Mouse (Mus musculus) ES-Bruce4 (cell line): ENCODE results near the gene Pigk. TPM values are rescaled to one million over a fixed set of nuclear protein-coding genes. Genes with fewer than 3 reads are reported as not detected.

Experiments used
- H3K27ac ChIP-seq: 2 replicates; pipeline ENCODE4 v1.5.1; 2012; ENCODE audit warnings: low read length, inconsistent platforms; ENCODE audit not compliant: insufficient read depth
- H3K27me3 ChIP-seq: 2 replicates; pipeline ENCODE4 v1.6.1; 2012; ENCODE audit warnings: mild to moderate bottlenecking, low read length, inconsistent platforms; ENCODE audit not compliant: control insufficient read depth, poor library complexity, insufficient read depth, severe bottlenecking
- H3K36me3 ChIP-seq: 2 replicates; pipeline ENCODE4 v1.6.1; 2012; ENCODE audit warnings: inconsistent platforms, mild to moderate bottlenecking, low read length, moderate library complexity; ENCODE audit not compliant: control insufficient read depth, poor library complexity, insufficient read depth, severe bottlenecking
- H3K4me1 ChIP-seq: one replicate; pipeline ENCODE4 v1.8.1; 2011; ENCODE audit warnings: low read length; ENCODE audit not compliant: control insufficient read depth, insufficient read depth
- H3K4me3 ChIP-seq: 2 replicates; pipeline ENCODE4 v1.5.1; 2011; ENCODE audit warnings: low read depth, mild to moderate bottlenecking, low read length
- H3K9ac ChIP-seq: 2 replicates; pipeline ENCODE4 v1.6.1; 2012; ENCODE audit warnings: low read depth, mild to moderate bottlenecking, inconsistent platforms; ENCODE audit not compliant: poor library complexity, severe bottlenecking
- H3K9me3 ChIP-seq: replicated peaks from 2 replicates; pipeline ENCODE4 v1.6.1; 2012; ENCODE audit warnings: mild to moderate bottlenecking, low read length, inconsistent platforms; ENCODE audit not compliant: control insufficient read depth, poor library complexity, insufficient read depth, severe bottlenecking
- CTCF ChIP-seq: IDR thresholded peaks from one replicate; pipeline ENCODE4 v1.8.1; 2011; ENCODE audit warnings: low read depth, low read length
- EP300 ChIP-seq: IDR thresholded peaks from 2 replicates; pipeline ENCODE4 v1.6.1; 2011; ENCODE audit warnings: low read depth, low read length; ENCODE audit not compliant: insufficient read depth
- POLR2A ChIP-seq: IDR thresholded peaks from one replicate; pipeline ENCODE4 v1.8.1; 2011; ENCODE audit warnings: low read length; ENCODE audit not compliant: insufficient read depth
- polyA plus RNA-seq: library from polyadenylated mRNA; stranded (reverse); fragments of >200 nt; gene quantifications from 2 replicates; pipeline ENCODE4 v1.2.4, GENCODE M21; 2011; ENCODE audit warnings: low read depth; ENCODE audit not compliant: missing spikeins, insufficient read depth, insufficient read length

The Pigk gene
- polyA plus RNA-seq, 1 experiment, result 23.8 TPM

DNA sequence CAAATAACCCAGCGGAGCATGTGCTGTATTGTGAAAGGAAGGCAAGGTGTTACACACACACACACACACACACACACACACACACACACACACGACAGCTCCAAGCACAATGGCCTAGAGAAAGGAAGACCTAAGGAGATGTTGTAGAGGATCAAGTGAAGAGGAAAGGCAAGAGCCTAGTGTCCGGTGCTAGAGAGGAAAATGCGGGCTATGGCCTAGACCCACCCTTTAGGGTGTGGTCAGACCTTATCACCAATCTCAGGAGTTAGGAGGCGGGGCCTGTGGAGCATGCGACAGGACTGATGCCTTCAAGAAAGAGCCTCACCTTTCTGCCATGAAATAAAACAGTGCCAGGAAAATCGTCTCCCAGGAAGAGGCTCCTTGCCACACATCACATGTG is 234.7 kb downstream of the Pigk start:
- Histone ChIP-seq H3K4me3 (no peak overlapping the region), H3K4me1 (no peaks in the 10 kb centered on the region), H3K9me3 (no peaks in the 10 kb centered on the region), H3K27me3 (no peaks in the 10 kb centered on the region), H3K36me3 (no peaks in the 10 kb centered on the region), H3K27ac (no peak overlapping the region), H3K9ac (no peak overlapping the region)
- TF ChIP-seq EP300 (no peak), CTCF (no peak), POLR2A (no peak)

- TF ChIP-seq CTCF, result no peak
- no peak for TF ChIP-seq EP300
- TF ChIP-seq POLR2A, result no peak
- Histone ChIP-seq H3K4me1 (no peaks in the 10 kb centered on the region), H3K27me3 (no peaks in the 10 kb centered on the region)
Observed at GRCm38 (mm10) chr3:152949233-152949777, 235.4 kb downstream of the Pigk start.

DNA sequence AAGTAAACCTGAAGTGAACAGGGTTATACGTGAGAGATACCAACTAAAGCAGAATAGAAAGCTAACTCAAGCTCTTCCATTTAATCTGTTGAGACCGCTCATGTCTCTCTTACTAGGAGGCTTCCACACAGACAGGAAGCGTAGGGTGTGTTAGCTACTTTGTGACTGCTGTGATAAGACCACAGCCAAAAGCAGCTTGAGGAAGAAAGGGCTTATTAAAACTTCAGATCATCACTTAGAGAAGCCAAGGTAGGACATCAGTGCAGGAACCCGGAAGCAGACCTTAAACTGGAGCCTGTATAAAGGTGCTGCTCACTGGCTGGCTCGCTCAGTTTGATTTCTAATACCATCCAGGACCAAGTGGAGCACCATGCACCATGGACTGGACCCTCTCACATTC is 236.4 kb downstream of the Pigk start:
- TF ChIP-seq CTCF, result no peak
- no peak for TF ChIP-seq POLR2A
- no peak for TF ChIP-seq EP300
- Histone ChIP-seq H3K4me1 (no peaks in the 10 kb centered on the region), H3K9me3 (no peaks in the 10 kb centered on the region), H3K36me3 (no peaks in the 10 kb centered on the region), H3K4me3 (no peak overlapping the region), H3K27ac (no peak overlapping the region), H3K9ac (no peak overlapping the region), H3K27me3 (no peaks in the 10 kb centered on the region)

More at GRCm38 (mm10) chr3:152949233-152949777, 235.4 kb downstream of the Pigk start:
- Histone ChIP-seq H3K36me3 (no peaks in the 10 kb centered on the region), H3K27ac (no peak overlapping the region), H3K9ac (no peak overlapping the region), H3K4me3 (no peak overlapping the region), H3K9me3 (no peaks in the 10 kb centered on the region)

- no peaks in the 10 kb centered on the region for H3K27me3 ChIP-seq
- H3K27ac ChIP-seq, result no peak overlapping the region
- no peak overlapping the region for H3K9ac ChIP-seq
- no peaks in the 10 kb centered on the region for H3K36me3 ChIP-seq
- no peaks in the 10 kb centered on the region for H3K4me1 ChIP-seq
- H3K4me3 ChIP-seq, result no peak overlapping the region
- no peak for TF ChIP-seq EP300
- peak; percentile 15 for TF ChIP-seq CTCF
- no peaks in the 10 kb centered on the region for H3K9me3 ChIP-seq
Observed at GRCm38 (mm10) chr3:152950914-152951313, 237.0 kb downstream of the Pigk start.

DNA sequence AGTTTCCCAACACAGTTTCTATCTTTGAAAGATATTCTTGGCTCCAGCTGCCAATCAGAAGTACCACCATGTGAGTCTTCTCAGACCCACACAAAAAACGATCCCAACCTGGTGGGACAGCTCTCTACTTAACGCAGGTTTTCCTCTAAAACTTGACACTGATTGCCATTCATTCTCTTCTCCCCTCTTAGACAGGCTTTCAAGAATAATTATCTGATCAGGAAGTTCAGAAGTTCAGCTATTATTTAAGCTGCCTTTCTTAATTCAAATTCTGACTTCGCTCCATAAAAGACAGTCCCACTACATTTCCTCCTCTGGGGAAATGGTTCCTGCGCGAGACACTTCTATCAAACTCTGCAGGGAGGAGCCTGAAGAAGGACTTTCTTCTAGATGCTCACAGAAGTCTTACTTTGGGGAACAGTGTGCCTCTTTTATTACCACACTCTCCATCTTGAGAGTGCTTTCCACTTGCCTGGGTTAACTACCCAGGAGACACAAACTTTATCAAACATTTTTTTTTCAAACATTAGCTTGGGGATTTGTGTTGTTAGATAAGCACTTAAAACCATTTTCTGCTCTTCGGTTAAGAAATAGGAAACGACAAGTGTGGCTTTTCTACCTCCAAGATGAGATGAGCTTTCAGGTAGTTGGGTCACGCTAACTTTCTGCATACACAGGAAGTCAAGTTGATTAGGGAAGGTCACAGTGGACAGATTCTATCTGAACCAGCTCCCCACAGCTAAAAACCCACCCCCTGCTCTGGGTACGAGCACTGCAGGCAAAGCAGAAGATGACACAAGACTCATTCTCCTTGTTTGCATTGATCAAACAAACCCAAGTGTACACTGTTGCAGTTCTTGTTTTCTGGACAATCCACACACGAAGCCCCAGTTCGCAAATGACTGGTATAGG is 238.0 kb downstream of the Pigk start:
- H3K9me3 ChIP-seq, result no peaks in the 10 kb centered on the region
- no peak overlapping the region for H3K27ac ChIP-seq
- no peak overlapping the region for H3K4me3 ChIP-seq
- no peaks in the 10 kb centered on the region for H3K4me1 ChIP-seq
- TF ChIP-seq CTCF (no peak), POLR2A (no peak)
- no peak overlapping the region for H3K9ac ChIP-seq
- no peaks in the 10 kb centered on the region for H3K36me3 ChIP-seq
- H3K27me3 ChIP-seq, result no peaks in the 10 kb centered on the region

DNA sequence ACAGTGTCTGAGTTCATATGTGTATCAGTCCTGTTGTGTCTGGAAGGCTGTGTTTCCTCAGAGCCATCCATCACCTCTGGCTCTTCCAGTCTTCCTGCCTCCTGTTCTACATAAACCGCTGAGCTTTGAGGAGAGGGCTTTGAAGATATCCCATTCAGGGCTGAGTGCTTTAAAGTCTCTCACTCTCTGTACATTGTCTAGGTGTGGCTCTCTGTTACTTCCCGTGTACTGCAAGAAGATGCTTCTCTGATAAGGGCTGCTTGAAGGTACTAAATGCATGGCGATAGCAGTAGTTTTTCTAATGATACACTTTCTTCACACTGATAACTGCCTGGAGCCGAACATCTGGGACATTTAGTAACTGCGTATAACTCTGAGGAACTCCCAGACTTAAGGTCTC is 242.1 kb downstream of the Pigk start:
- no peak for TF ChIP-seq EP300
- no peak for TF ChIP-seq CTCF
- TF ChIP-seq POLR2A, result no peak
- H3K27me3 ChIP-seq, result no peaks in the 10 kb centered on the region
- no peaks in the 10 kb centered on the region for H3K36me3 ChIP-seq
- H3K9me3 ChIP-seq, result no peaks in the 10 kb centered on the region
- no peak overlapping the region for H3K27ac ChIP-seq
- H3K9ac ChIP-seq, result no peak overlapping the region
- H3K4me3 ChIP-seq, result no peak overlapping the region
- H3K4me1 ChIP-seq, result no peaks in the 10 kb centered on the region
